Mouse (Mus musculus): ENCODE measurements at regions not wholly inside any gene's neighbourhood (a gene's known extent, or its start where the extent isn't known, plus 50 kb on each side); places are given as distances from the start of the nearest gene placed in this dataset.

- ATAC-seq (no peak), DNase-seq (ENCODE audit: low read depth, low spot score) (no peak)
- CTCF ChIA-PET = no interaction called here
- POLR2A ChIA-PET = no interaction called here
- TF ChIP-seq CTCF (IDR thresholded peaks at IDR 0.05) = no peak
- in situ Hi-C loops (cut with MboI; ENCODE audit: low pct_unique_long_range_greater_than_20kb) = no loop called here
- H3K27me3 ChIP-seq = no peaks in the 10 kb centered on the region
These were observed 132.1 kb upstream of the Auts2 start for GRCm38 (mm10) chr5:132675261-132675660.

- ATAC-seq (no peak), DNase-seq (ENCODE audit: low read depth, low spot score) (no peak)
- in situ Hi-C loops (cut with MboI; ENCODE audit: low pct_unique_long_range_greater_than_20kb) = no loop called here
- ChIA-PET POLR2A (no interaction called here), CTCF (no interaction called here)
- H3K27me3 ChIP-seq = no peaks in the 10 kb centered on the region
- TF ChIP-seq CTCF (IDR thresholded peaks at IDR 0.05) = no peak
These were observed 130.6 kb upstream of the Auts2 start for GRCm38 (mm10) chr5:132673599-132674305.

DNA sequence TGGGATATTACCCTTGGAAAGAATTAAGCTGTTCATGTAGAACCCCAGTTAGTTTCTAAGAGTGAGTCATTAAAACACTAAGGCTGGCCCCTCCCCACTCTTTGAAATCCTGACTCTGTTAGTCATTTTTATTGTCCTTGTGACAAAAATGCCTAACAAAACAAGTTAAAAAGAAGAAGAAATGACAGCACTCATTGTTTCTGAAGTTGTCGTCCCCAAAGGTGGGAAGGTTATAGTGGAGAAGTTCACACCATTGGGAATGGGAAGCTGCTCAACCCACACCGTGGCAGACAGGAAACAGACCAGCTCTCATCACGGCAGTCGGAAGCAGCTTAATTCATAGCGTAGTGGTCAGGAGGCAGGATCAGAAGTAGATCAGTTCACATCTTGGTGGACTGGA is 128.4 kb upstream of the Auts2 start:
- ATAC-seq (no peak), DNase-seq (ENCODE audit: low read depth, low spot score) (no peak)
- in situ Hi-C loops (cut with MboI; ENCODE audit: low pct_unique_long_range_greater_than_20kb) = no loop called here
- ChIA-PET CTCF (no interaction called here), POLR2A (no interaction called here)
- H3K27me3 ChIP-seq = no peaks in the 10 kb centered on the region
- TF ChIP-seq CTCF (IDR thresholded peaks at IDR 0.05) = no peak

GRCm38 (mm10) chr5:132667316-132667715 is 124.2 kb upstream of the Auts2 start:
- DNase-seq (ENCODE audit: low read depth, low spot score) (no peak), ATAC-seq (no peak)
- in situ Hi-C loops (cut with MboI; ENCODE audit: low pct_unique_long_range_greater_than_20kb) = no loop called here
- H3K27me3 ChIP-seq = no peaks in the 10 kb centered on the region
- ChIA-PET CTCF (no interaction called here), POLR2A (no interaction called here)
- no peak for TF ChIP-seq CTCF (IDR thresholded peaks at IDR 0.05)

DNA sequence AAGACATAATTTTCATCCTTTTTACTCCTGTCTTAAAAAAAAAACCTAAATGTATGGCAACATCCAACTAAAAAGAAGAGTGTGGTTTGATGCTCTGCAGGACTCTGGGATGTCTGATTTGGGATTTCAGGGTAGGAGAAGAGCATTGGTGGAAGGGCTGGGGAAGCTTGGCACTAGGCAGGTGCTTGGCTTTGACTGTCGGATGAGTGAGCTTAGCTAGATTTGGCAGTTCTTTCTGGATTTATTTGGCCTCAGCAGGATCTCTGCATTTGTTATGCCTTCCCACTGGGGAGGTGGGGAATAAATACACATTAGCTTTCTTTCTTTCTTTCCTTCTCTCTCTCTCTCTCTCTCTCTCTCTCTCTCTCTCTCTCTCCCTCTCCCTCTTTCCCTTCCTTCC is 118.1 kb upstream of the Auts2 start:
- POLR2A ChIA-PET = no interaction called here
- DNase-seq (ENCODE audit: low read depth, low spot score) (no peak), ATAC-seq (no peak)
- CTCF ChIA-PET = no interaction called here
- no peak for TF ChIP-seq CTCF (IDR thresholded peaks at IDR 0.05)
- no peaks in the 10 kb centered on the region for H3K27me3 ChIP-seq
- in situ Hi-C loops (cut with MboI; ENCODE audit: low pct_unique_long_range_greater_than_20kb) = no loop called here

- no peak for TF ChIP-seq CTCF (IDR thresholded peaks at IDR 0.05)
- no peak for ATAC-seq
- CTCF ChIA-PET = no interaction called here
- in situ Hi-C loops (cut with MboI; ENCODE audit: low pct_unique_long_range_greater_than_20kb) = no loop called here
- POLR2A ChIA-PET = no interaction called here
- DNase-seq (ENCODE audit: low read depth, low spot score) = no peak
- no peaks in the 10 kb centered on the region for H3K27me3 ChIP-seq
These were observed 116.9 kb upstream of the Auts2 start for GRCm38 (mm10) chr5:132660036-132660435.

DNA sequence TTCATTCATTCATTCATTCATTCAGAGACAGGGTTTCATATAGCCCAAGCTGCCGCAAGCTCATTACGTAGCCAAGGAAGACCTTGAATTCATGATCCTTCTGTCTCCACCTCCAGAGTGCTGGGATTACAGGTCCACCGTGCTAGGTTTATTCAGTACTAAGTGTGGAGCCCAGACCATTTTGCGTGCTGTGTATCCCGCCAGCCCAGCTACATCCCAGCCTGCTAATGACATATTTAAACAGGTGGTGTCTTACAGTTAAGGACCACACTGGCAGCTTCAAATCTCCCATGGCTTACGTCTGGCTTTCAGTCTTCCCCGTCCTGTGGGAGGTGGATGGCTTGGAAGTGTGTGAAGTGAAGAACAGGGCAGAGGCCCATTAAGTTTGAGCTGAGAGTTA is 111.2 kb upstream of the Auts2 start:
- no peak for TF ChIP-seq CTCF (IDR thresholded peaks at IDR 0.05)
- ChIA-PET POLR2A (no interaction called here), CTCF (no interaction called here)
- in situ Hi-C loops (cut with MboI; ENCODE audit: low pct_unique_long_range_greater_than_20kb) = no loop called here
- DNase-seq (ENCODE audit: low read depth, low spot score) = no peak
- no peak for ATAC-seq
- no peaks in the 10 kb centered on the region for H3K27me3 ChIP-seq

- ATAC-seq (no peak), DNase-seq (ENCODE audit: low read depth, low spot score) (no peak)
- H3K27me3 ChIP-seq = no peaks in the 10 kb centered on the region
- ChIA-PET POLR2A (no interaction called here), CTCF (no interaction called here)
- in situ Hi-C loops (cut with MboI; ENCODE audit: low pct_unique_long_range_greater_than_20kb) = no loop called here
- no peak for TF ChIP-seq CTCF (IDR thresholded peaks at IDR 0.05)
These were observed 110.7 kb upstream of the Auts2 start for GRCm38 (mm10) chr5:132653694-132654300.

DNA sequence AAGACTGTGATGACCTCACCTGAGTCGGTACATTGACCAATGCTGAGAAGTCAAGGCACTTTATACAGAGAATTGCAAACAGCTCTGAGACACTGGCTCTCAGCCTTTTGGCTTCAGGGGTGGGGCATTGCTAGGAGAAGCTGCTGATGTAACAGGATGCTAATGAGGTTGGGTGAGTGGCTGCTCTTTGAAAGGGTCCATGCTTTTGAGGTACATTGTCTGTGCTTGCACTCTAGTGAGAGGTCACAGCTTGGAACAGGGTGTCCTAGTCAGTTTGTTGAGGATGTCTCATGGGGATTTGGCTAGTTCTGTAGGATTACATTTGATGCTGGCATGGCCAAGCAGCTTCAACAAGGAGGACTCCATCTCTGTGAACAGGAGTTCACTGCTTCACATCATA is 109.1 kb upstream of the Auts2 start:
- DNase-seq (ENCODE audit: low read depth, low spot score) (no peak), ATAC-seq (no peak)
- ChIA-PET CTCF (no interaction called here), POLR2A (no interaction called here)
- in situ Hi-C loops (cut with MboI; ENCODE audit: low pct_unique_long_range_greater_than_20kb) = no loop called here
- H3K27me3 ChIP-seq = no peaks in the 10 kb centered on the region
- TF ChIP-seq CTCF (IDR thresholded peaks at IDR 0.05) = no peak

DNA sequence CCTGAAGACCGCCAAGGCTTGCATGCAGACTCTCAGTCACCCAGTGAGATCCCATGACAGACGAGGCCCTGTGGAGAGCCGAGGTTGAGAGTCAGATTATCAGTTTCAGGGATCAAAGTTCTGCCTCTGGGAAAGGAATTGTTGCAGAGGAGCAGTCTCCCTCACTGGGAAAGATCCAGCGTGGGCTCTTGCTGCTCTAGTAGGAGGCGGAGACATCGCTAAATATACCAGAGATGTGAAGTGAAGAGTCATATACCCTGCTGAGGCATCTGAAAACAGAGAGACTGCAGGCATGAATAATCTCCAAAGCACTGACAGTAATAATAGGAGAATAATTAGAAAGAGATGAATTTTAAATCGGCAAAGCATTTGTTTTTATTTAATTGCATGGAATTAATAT is 106.6 kb upstream of the Auts2 start:
- POLR2A ChIA-PET = no interaction called here
- no peak for TF ChIP-seq CTCF (IDR thresholded peaks at IDR 0.05)
- no peaks in the 10 kb centered on the region for H3K27me3 ChIP-seq
- no peak for ATAC-seq
- CTCF ChIA-PET = no interaction called here
- no peak for DNase-seq (ENCODE audit: low read depth, low spot score)
- in situ Hi-C loops (cut with MboI; ENCODE audit: low pct_unique_long_range_greater_than_20kb) = no loop called here

DNA sequence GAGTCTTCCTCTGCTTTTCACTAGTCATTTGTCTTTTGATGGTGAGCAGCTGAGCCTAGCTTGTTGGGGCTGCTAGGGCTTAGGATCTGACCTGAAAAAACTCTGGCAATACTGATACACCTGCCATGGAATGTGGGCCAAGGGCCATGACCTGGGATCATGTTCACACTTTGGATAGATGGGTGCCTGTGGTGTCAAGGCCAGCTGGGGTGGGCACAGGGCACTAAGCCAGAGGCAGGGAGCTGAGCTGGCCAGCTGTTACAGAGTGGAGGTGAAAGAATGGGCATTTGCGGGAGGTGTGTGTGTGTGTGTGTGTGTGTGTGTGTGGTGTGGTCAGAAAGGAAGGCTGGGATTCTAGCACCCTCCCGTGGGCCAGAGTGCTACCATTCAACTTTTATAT is 105.6 kb upstream of the Auts2 start:
- no peak for DNase-seq (ENCODE audit: low read depth, low spot score)

GRCm38 (mm10) chr5:132644646-132645172 is 101.6 kb upstream of the Auts2 start:
- in situ Hi-C loops (cut with MboI; ENCODE audit: low pct_unique_long_range_greater_than_20kb) = no loop called here
- ChIA-PET POLR2A (interaction anchor here (0.7 kb wide), 1 partner anchor 445 kb away, joined by 3 read pairs; no protein-coding TSS in a partner anchor), CTCF (no interaction called here)
- TF ChIP-seq CTCF (IDR thresholded peaks at IDR 0.05) = no peak
- no peak for DNase-seq (ENCODE audit: low read depth, low spot score)
- H3K27me3 ChIP-seq = no peaks in the 10 kb centered on the region
- no peak for ATAC-seq

More for the DNA sequence above, 105.6 kb upstream of the Auts2 start:
- POLR2A ChIA-PET = no interaction called here
- no peaks in the 10 kb centered on the region for H3K27me3 ChIP-seq
- no peak for TF ChIP-seq CTCF (IDR thresholded peaks at IDR 0.05)
- in situ Hi-C loops (cut with MboI; ENCODE audit: low pct_unique_long_range_greater_than_20kb) = no loop called here
- no peak for ATAC-seq
- CTCF ChIA-PET = no interaction called here
